Mouse (Mus musculus) testis, postnatal 10 days (tissue): ENCODE results near the gene Pum2.
"Not testable (repeated sequence)": the region's sequence is repeated elsewhere in the genome, so short reads cannot be mapped to it uniquely, and the experiment has no call there.

ENCODE experiments used
- DNase-seq: peaks from one replicate; pipeline ENCODE4 v3.0.0; 2021; ENCODE audit warnings: low spot score

The Pum2 gene

GRCm38 (mm10) chr12:8669421-8669820 lies 4.5 kb upstream of the Pum2 start:
- no peak for DNase-seq

GRCm38 (mm10) chr12:8669846-8670245 lies 4.1 kb upstream of the Pum2 start:
- DNase-seq: no peak

DNA sequence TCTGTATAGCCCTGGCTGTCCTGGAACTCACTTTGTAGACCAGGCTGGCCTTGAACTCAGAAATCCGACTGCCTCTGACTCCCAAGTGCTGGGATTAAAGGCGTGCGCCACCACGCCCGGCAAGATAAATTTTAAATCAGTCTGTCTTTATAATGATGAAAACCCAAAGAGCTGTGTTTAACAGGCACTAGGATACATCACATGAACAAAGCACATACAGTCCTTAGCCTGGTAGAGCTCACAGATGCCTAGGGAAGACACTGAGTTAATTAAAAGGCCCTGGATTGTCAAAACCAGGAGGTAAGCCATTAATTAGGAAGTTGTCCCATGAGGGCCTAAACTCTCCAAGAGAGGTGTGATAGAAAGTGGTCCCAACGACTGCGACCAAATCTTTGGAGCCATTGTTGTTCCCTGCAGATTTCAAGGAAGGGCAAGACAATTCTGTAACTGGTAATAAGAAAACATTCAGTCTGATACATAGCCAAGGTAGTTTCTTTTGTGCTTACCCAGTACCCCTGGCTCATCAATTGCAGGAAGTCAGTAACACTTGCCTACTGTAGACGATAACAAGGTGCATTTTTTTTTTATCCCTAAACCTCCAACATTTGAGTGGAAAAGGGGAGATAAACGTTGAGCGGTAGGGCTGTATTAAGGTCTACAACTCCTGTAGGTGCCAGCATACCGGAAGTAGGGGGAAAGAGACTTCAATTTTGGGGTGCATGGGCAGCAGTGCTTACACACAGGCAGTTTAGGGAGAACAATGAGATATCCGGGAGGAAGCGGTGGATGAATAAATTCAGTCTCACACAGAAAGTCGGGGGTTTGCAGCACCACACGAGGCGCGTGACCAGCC lies 587 bp upstream of the Pum2 start:
- no peak for DNase-seq

- DNase-seq: peak; percentile 80
These were observed 487 bp downstream of the Pum2 start for GRCm38 (mm10) chr12:8674377-8674864.

- no peak for DNase-seq
These were observed 982 bp downstream of the Pum2 start for GRCm38 (mm10) chr12:8674891-8675341.

GRCm38 (mm10) chr12:8675361-8675760 lies 1.4 kb downstream of the Pum2 start:
- no peak for DNase-seq

GRCm38 (mm10) chr12:8676341-8676740 lies 2.4 kb downstream of the Pum2 start:
- DNase-seq: no peak

DNA sequence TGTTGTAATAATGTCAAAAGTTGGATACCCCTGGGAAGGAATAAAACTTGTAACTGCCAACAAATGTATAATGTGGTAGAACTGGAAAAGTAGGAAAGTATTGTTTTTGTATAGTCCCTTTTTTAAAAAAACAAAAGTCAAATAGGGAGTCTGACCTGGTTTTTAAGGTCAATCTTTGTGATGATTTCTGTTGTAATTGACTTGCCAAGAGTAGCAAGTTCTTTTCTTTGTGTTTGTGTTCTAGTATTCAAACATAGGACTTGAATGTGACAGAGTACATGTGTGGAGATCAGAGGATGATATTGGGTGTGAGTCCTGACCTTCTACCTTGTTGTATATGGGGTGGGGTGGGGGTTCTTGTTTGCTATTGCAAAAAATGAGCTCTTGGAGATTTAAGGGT lies 4.0 kb downstream of the Pum2 start:
- DNase-seq: no peak

DNA sequence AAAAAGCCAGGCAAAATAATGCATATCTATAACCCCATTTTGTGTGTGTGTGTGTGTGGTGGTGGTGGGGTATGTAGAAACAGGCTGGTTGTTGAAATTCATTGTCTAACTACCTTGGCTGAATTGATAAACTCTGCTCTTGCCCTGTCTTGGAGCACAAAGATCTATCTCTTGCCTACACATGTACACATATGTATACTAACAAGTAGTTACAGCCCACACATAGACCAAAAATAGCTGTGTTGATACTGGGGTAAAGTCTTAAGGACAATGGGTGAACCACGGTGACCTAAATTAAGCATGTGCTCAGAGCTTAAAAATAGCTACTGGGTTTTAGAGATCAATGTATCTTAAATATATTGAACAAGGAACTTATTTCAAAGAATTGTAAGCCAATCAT lies 10.3 kb downstream of the Pum2 start:
- DNase-seq: no peak

- DNase-seq: no peak
These were observed 11.1 kb downstream of the Pum2 start for GRCm38 (mm10) chr12:8685036-8685435.

DNA sequence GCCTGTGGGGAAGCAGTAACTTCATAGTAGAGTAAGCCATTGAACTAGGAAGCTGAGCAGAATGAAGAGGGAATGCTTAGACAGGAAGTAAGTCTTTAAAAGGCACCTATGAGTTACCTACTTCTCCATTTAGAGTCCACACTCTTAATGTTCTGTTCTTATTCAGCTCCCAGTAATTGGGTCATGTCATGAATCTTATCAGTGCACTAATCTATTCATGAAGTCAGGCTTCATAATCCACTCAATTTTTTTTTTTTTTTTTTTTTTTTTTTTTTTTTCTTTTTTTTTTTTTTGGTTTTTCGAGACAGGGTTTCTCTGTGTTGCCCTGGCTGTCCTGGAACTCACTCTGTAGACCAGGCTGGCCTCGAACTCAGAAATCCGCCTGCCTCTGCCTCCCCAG lies 15.9 kb downstream of the Pum2 start:
- DNase-seq: not testable (repeated sequence)

DNA sequence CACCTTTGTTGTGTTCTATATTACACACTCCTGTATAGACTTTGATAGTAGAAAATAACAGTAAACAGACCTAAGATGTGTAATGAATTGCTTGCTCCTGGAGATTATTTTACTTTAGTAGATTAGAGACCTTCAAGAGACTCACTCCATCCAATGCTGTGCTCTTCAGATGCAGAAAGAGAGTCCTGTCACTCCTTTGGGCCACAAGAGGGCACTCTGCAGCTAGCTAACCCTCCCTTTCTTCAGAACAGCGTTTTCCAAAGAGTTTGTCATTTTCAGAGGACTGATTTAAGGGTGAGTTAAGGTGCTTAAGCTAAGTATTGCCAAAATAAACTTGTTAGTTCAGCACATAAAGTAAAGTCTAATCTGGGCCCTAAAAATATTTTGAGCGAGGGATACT lies 25.0 kb downstream of the Pum2 start:
- peak; percentile 50 for DNase-seq

GRCm38 (mm10) chr12:8703988-8704387 lies 30.1 kb downstream of the Pum2 start:
- DNase-seq: no peak

DNA sequence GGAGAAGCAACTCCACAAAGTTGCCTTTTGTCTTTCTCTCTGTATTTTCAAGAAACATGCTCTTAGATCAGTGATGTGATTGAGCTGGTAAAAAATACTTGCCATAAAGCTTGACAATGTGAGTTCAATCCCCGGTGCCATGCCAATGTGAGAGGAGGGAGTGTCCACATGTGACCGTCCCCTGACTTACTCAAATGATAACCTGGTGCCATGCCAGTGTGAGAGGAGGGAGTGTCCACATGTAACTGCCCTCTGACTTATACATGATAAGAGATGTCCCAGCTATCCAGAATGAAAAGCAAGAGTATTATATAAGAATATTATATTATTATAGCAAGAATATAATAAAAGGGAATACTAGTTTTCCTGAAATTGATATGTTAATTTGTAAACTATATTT lies 34.9 kb downstream of the Pum2 start:
- no peak for DNase-seq

DNA sequence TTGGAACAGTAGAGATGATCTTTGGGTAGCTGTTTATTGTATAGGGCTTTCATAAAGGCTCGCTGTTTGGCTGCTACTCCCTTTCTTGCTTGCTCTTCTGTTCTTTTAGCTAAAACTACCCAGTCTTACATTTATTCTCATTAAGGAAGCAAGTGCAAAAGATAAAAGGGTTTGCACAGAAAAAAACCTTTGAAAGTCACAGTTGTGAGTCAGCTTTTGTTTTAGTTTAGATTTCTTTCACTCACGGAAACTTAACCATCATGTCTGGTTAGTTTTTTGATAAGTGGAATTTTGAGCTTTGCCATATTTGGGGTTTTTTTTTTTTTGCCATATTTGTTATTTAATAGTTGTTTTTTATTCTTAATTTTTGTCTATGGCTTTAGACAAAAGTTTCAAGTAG lies 38.7 kb downstream of the Pum2 start:
- DNase-seq: no peak

GRCm38 (mm10) chr12:8716093-8716492 lies 42.2 kb downstream of the Pum2 start:
- no peak for DNase-seq

DNA sequence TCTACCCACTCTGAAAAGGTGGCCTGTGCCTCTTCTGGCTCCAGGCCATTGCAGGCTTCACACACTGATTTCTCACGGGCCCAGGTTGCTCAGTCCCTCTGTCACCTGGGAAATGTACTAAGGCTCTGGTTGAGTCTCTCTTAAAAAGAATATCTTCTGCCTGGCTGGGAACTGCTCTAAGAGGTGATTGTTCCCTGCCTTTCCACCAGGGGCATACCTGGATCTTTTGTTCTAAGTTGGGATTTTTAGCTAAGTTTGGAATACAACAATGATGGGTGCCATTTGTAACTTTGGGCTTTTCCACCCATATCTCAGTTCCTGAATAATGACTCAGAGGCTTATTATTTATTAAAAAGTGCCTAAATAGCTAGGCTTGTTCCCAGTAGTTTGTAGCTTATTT lies 53.0 kb downstream of the Pum2 start:
- DNase-seq: no peak

- DNase-seq: no peak
These were observed 54.8 kb downstream of the Pum2 start for GRCm38 (mm10) chr12:8728739-8729138.

GRCm38 (mm10) chr12:8753654-8754053 lies 79.7 kb downstream of the Pum2 start:
- no peak for DNase-seq

- no peak for DNase-seq
These were observed 80.2 kb downstream of the Pum2 start for GRCm38 (mm10) chr12:8754116-8754515.

DNA sequence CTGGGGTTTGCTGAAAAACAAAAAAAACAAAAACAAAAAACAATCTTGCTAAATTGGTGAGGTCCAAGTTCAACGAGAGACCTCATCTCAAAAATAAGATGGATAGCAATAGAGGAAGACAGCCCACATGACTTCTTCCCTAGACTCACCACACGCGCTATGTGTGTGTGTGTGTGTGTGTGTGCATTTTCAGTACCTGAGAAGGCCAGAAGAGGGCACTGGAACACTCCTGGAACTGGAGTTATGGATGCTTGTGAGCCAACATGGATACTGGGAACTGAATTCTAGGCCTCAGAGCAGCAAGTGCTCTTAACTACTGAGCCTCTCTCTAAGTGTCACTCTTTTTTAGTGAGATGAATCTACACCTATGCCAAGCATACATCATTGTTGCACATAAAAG lies 84.1 kb downstream of the Pum2 start:
- no peak for DNase-seq

GRCm38 (mm10) chr12:8759115-8759514 lies 85.2 kb downstream of the Pum2 start:
- DNase-seq: no peak

- DNase-seq: no peak
These were observed 85.8 kb downstream of the Pum2 start for GRCm38 (mm10) chr12:8759779-8760178.

- no peak for DNase-seq
These were observed 86.6 kb downstream of the Pum2 start for GRCm38 (mm10) chr12:8760561-8760960.
